Mouse (Mus musculus): ENCODE results near the gene Cdc42ep1.
"Not testable (repeated sequence)": the region's sequence is repeated elsewhere in the genome, so short reads cannot be mapped to it uniquely, and the experiment has no call there.

Cdc42ep1 gene

GRCm38 (mm10) chr15:78830742-78831719, 11.4 kb upstream of the Cdc42ep1 start:
- no peak for DNase-seq (ENCODE audit: low spot score)

DNA sequence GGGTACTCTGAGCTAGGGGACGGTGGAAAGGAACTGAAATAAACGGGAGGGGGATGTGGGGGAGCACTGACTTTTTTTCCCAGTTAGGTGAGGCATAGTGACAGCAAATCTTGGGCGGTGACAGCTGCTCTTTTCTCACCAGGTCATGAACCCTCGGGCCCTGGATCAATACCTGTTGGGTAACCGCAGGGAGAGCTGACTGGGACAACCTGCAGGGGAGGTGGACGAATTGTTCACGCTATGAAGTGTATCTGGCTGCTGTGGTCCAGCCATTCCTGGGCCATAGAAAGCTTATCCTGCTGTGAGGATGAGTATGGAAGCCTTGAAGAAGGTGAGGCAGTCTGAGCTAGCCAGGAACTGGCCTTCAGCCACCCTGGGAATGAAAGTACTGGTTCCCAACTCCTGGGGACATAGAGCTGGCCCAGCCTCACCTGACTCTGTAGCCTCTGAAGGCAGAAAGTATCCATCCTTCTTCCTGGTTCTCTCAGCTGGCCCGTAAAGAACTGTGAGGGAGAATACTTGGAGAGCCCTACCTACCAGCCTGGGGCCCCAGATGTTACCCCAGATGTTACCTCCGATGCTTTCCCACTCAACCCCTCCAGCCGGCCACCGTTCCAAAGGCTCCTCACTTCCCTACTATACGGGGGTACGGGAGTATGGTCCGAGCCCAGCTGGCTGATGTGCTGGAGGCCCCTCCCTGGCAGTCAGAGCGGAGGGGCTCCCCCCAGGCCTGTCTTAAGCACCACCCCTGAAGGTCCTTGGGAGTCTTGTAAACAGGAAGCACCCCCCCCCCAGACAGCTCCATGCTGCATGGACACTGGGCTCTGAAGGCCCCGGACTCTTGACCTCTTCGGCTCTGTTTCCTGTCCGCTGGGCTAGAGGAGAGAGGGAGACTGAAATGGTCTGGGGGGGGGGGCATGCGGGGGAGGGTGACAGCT, 10.4 kb upstream of the Cdc42ep1 start:
- DNase-seq (ENCODE audit: low spot score): no peak

GRCm38 (mm10) chr15:78832701-78833123, 9.7 kb upstream of the Cdc42ep1 start:
- peak; percentile 55 for DNase-seq (ENCODE audit: low spot score)

DNA sequence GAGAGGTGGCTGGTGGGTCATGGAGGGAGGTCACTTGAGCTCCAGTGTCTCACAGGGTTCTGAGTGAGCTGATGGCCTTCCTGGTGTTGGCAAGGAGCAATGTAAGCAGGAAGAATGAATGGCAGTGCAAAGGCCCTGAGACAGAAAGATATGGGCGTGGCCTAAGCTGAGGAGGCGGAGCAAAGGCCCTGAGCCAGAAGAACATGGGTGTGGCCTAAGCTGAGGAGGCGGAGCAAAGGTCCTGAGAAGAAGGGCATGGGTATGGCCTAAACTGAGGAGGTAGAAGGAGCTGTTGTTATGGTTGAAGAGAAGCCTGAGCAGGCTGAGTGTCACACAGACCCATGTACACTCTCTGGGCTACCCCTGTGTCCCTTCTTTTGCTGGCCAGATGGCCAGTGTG, 8.8 kb upstream of the Cdc42ep1 start:
- DNase-seq (ENCODE audit: low spot score): no peak

DNA sequence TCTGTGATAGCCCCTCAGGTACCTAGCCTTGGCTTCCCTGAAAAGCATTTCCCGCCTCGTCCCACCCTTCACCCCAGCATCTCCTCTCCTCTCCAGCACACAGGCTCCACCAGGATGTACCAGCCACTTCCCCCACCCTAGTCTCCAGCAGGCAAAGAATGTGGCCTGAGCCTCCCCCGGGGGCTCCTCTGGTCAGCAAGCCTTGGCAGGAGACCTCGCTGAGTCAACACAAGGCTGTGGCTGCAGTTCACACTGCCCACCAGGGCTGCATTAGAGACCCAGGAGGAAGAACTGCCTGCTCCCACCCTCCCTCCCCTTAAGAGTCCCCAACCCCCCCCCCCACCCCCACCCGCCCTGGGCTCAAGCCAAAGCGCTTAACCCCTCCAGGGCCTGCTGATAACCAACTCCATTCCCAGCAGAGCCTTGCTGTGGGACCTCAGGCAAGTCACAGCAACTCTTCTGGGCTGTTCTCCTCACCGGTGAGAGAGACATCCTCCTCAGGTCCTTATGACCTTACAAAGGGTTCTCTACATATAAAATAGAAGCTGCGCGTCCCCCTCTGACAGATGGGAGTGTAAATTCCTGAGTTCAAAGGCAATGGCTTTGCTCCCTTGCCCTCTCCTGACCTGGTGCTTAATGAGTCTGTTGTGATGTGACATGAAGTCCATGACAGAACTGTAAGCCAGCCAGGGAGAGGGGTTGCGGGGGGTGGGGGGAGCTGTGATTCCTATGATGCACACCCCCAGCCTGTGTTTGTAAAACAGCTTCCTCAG, 8.0 kb upstream of the Cdc42ep1 start:
- DNase-seq (ENCODE audit: low spot score): no peak

DNA sequence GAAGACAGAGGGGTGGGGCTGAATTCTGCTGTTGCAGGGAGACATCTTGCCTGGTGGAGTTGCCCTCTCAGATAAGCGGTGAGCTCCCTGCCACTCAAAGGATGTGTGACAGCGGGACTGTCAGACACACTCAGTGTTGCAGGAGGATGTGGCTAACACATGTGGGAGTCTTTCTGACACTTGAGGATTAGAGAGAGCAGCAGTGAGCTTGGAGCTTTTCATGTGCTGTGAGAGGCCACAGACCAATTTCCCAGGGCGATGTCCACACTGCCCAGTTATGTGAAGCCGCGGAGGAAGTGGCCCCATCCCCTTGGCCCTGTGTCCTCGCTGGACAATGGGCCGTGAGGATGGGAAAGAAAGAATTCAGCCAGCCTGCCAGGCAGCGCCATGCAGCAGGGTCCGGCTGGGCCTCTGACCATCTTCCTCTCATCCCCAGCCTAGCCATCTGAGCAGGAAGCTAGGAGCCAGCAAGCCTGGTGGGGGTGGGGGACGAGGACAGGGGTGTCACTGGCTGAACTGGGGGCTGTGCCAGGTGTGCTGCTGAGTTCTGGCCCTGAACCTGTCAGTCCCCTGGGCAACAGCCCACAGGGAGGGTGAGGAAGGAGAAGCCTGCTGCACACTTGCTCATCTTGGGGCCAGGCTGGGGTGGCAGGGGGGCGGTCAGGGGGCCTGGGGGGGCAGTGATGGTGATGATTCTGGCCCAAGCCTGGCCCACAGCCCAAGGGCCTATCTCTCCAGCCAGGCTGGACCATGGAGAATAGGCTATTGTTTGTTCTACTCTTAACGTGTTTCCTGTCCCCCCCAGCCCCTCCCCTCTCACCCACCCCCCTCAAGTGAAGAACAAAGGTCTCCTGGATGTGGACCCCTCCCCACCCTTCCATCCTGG, 7.0 kb upstream of the Cdc42ep1 start:
- DNase-seq (ENCODE audit: low spot score): no peak

DNA sequence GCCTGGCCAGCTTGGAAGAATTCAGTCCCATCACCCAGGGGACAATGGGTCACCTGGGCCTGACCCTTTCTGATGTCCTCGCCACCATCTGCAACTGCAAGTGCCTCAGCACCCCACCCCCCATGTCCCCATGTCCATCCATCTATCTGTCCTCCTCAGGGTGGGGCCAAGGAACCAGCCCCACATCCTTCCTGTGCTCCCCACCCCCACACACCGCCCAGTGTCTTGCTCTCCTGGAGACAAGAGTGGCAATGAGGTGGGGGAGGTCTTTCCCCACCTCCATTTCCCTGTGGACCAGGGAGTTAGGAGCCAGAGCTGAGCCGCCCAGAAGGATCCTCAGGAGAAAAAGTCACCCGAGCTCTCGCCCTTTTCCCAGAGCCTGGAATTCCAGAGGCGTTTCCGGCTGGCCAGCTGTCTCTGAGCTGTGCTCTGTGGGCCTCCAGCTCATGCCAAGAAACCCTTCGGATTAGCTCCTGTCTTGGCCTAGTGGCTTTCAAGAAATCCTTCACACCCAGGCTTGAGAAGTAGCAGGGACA, 6.3 kb upstream of the Cdc42ep1 start:
- no peak for DNase-seq (ENCODE audit: low spot score)

DNA sequence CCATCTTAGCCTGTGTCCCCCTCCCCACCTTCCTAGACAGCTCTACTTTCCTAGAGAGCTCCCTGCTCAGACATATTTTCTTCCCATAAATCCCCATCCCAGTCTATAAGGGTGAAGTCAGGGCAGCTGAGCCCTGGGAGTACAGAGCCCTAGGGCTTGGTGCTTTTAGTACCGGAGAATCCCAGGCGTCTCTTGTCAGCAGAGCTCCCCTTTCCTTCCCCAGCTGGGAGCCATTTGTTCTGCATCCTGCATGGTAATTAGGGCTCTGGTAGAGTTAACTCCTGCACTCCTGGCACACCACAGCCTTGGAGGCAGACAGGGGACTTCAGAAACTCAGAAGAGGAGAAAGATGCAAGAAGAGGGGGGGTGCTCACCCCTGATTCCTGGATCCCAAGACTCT, 2.7 kb upstream of the Cdc42ep1 start:
- no peak for DNase-seq (ENCODE audit: low spot score)

DNA sequence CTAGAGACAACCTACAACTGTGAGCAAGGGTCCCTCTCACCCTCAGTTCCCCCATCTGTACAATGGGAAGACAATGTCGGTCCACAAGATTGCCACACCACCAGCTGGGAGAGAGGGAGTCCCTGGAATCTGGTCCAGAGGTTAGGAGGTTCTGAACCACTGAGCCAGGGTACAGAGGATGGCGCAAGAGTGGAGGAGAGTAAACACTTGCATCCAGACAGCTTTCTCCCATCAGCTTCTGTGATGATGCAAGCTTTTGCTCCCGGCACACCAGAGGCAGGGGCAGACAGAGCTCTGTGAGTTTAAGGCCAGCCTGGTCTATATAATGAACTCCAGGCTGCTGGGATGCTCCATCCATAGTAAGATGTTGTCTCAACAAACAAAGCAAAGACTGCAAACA, 2.2 kb upstream of the Cdc42ep1 start:
- DNase-seq (ENCODE audit: low spot score): no peak

DNA sequence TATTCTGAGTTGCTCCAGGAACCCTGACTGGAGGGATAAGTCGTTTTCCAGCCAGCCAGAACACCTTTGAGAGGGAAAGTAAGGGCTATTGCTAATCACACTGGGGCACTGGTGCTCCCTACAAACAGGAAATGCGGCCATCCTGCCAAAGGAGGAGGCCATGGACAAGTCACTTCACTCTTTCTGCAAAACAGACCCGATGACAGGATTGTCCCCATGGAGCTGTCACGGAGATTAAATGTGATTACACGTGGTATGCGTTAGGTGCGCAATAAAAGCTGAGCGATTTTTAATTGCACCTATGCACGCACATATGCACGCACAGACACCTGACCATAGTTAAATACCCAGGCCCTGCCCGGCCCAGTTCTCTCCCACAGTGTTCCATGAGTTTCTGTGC, 1.7 kb upstream of the Cdc42ep1 start:
- DNase-seq (ENCODE audit: low spot score): no peak

- no peak for DNase-seq (ENCODE audit: low spot score)
Observed at GRCm38 (mm10) chr15:78841161-78841790, 1.1 kb upstream of the Cdc42ep1 start.

GRCm38 (mm10) chr15:78843581-78844469, 1.4 kb downstream of the Cdc42ep1 start:
- no peak for DNase-seq (ENCODE audit: low spot score)

- no peak for DNase-seq (ENCODE audit: low spot score)
Observed at GRCm38 (mm10) chr15:78844791-78845190, 2.4 kb downstream of the Cdc42ep1 start.

GRCm38 (mm10) chr15:78845321-78845720, 2.9 kb downstream of the Cdc42ep1 start:
- DNase-seq (ENCODE audit: low spot score): no peak

DNA sequence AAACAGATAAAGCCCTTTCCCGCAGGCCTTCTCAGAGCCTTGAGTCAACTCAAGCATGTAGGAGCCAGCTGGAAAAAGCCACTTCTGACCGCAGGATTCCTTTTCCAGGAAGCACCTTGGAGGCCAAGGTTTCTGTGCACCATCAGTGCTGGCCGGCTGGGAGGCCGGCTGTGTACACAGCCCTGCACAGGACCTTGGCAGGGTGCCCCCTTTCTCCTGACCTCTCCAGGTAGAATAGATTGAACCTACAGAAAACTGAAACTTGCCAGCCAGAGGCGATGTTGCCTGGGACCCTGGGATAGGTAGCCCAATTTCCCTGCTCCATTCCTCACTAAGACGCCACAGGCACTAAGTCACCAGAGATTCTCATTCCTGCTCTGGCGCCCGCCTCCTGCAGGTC, 3.4 kb downstream of the Cdc42ep1 start:
- DNase-seq (ENCODE audit: low spot score): no peak

DNA sequence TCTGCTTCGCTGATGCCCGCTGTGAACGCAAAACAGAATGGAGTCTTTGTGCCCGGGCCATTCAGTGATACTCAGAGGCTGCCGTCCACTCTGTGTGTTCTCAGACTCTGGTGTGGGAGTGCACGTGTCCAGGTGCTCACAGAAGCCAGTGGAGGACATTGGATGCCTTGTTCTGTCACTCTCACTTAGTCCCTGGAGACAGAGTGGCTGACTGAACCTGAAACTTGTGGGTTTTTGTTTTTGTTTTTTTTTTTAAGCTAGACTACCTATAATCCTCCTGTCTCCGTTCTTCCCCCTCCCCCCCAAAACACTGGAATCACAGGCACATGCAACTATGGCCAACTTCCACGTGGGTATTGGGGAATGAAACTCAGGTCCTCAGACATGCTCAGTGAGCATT, 3.9 kb downstream of the Cdc42ep1 start:
- DNase-seq (ENCODE audit: low spot score): no peak

- DNase-seq (ENCODE audit: low spot score): not testable (repeated sequence)
Observed at GRCm38 (mm10) chr15:78846805-78847204, 4.4 kb downstream of the Cdc42ep1 start.

GRCm38 (mm10) chr15:78848467-78848866, 6.0 kb downstream of the Cdc42ep1 start:
- DNase-seq (ENCODE audit: low spot score): peak; percentile 88

DNA sequence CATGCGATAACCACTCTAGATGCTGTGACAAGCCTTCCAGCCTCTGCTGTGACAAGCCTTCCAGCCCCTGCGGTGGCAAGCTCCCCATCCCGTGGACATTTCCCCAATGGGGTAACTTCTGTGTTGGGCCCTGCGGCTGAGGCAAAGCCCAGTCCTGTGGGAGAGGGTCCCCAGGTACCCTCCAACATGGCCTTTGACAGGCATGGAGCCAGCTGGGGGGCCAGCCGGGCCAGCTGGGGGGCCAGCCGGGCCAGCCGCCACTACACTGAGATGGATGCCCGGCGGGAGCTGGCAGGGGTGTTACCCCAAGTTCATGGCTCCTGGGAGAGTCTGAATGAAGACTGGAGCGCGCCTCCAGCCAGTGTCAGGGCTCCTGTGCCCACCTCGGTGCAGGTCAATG, 7.1 kb downstream of the Cdc42ep1 start:
- DNase-seq (ENCODE audit: low spot score): no peak

Measured in retina, embryonic 14.5 days (tissue).